Mouse (Mus musculus): ENCODE measurements around the gene Fgfr2. TPM values are rescaled to one million over a fixed set of nuclear protein-coding genes. Genes with fewer than 3 reads are reported as not detected.

The Fgfr2 gene
- polyA plus RNA-seq, 1 experiment from 2014 or later: 93.6 TPM

DNA sequence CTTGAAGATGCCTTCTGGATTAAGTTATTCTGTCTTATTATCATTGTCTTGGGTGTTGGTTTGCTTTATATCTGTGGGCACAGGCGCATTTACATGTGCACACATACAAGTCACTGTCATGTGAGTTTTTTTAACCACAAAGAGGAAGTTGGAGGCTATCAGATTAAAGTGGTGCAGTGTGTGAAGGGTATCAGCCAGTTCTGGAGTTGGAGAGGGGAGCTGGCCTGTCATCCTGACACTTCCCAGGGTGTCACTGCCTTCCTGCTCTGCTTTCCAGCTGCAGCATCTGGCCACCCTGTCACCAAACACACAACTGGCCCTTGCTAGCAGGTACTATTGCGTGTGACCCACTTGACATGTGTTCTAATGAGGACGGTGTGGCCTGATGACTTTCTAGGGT, 436.6 kb downstream of the Fgfr2 start:
- Histone ChIP-seq H3K27ac (ENCODE audit: low read depth, low read length) (no peak overlapping the region), H3K9me3 (ENCODE audit: control insufficient read depth, low read length) (no peaks in the 10 kb centered on the region), H3K4me1 (replicated peaks; ENCODE audit: control insufficient read depth, insufficient read depth, low read length) (no peaks in the 10 kb centered on the region), H3K36me3 (ENCODE audit: control insufficient read depth, insufficient read depth, low read length) (no peaks in the 10 kb centered on the region), H3K9ac (ENCODE audit: low read length) (no peak overlapping the region), H3K4me2 (ENCODE audit: low read depth, low read length, severe bottlenecking) (no peak overlapping the region), H3K4me3 (ENCODE audit: low read depth, low read length) (no peak overlapping the region), H3K27me3 (ENCODE audit: control insufficient read depth, insufficient read depth, low read length) (no peaks in the 10 kb centered on the region)
- ATAC-seq (replicated peaks; ENCODE audit: low FRiP score): no peak
- 95% methylated on average over 3 of the region's 3 CpGs for WGBS
- DNase-seq (ENCODE audit: low spot score): no peak

DNA sequence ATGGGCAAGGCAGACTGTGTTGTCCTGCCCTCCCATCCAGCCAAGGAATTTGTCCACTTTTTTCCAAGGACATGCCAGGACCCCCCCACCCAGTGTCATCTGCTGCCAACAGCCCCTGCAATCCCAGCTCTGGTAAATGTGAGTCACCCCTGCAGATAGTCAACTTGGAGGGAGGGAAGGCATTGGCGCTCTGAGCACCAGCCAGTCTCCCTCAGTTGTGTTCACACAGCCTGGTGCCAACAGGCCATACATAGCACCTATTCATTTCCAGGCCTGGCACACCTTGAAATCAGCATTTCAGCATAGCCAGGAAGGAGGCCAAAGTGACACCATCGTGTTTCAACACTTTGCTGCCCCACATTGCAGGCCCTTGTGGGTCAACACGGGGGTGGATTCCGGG, 439.2 kb downstream of the Fgfr2 start:
- WGBS: 90% methylated on average over 4 of the region's 4 CpGs
- DNase-seq (ENCODE audit: low spot score) (no peak), ATAC-seq (replicated peaks; ENCODE audit: low FRiP score) (no peak)
- Histone ChIP-seq H3K4me1 (replicated peaks; ENCODE audit: control insufficient read depth, insufficient read depth, low read length) (no peaks in the 10 kb centered on the region), H3K4me3 (ENCODE audit: low read depth, low read length) (no peak overlapping the region), H3K27ac (ENCODE audit: low read depth, low read length) (no peak overlapping the region), H3K36me3 (ENCODE audit: control insufficient read depth, insufficient read depth, low read length) (no peaks in the 10 kb centered on the region), H3K27me3 (ENCODE audit: control insufficient read depth, insufficient read depth, low read length) (no peaks in the 10 kb centered on the region), H3K9me3 (ENCODE audit: control insufficient read depth, low read length) (no peaks in the 10 kb centered on the region), H3K9ac (ENCODE audit: low read length) (no peak overlapping the region), H3K4me2 (ENCODE audit: low read depth, low read length, severe bottlenecking) (no peak overlapping the region)

DNA sequence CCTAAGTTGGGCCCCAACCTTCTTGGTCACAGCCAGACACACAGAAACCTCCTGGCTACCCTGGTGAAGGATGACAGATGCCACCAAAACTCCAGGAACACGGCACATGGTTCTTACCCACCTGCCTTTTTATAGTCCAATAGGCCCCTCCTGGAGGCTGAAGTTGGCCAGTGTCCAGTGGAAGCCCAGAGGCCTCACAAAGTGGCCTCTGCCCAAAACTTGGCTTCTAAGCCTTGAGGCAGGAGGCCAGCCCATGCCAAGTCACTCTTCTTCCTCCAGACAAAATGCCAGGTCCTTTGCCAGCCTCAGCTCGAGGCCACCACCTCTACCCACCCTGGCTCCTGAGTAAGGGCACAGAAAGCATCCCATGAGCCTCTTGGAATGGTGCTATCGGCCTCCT, 440.2 kb downstream of the Fgfr2 start:
- ATAC-seq (replicated peaks; ENCODE audit: low FRiP score) (no peak), DNase-seq (ENCODE audit: low spot score) (no peak)
- no peak overlapping the region for H3K4me2 ChIP-seq (ENCODE audit: low read depth, low read length, severe bottlenecking)
- no peaks in the 10 kb centered on the region for H3K36me3 ChIP-seq (ENCODE audit: control insufficient read depth, insufficient read depth, low read length)
- no peak overlapping the region for H3K4me3 ChIP-seq (ENCODE audit: low read depth, low read length)
- H3K4me1 ChIP-seq (replicated peaks; ENCODE audit: control insufficient read depth, insufficient read depth, low read length): no peaks in the 10 kb centered on the region
- H3K27me3 ChIP-seq (ENCODE audit: control insufficient read depth, insufficient read depth, low read length): no peaks in the 10 kb centered on the region
- no peak overlapping the region for H3K27ac ChIP-seq (ENCODE audit: low read depth, low read length)
- no peak overlapping the region for H3K9ac ChIP-seq (ENCODE audit: low read length)
- no peaks in the 10 kb centered on the region for H3K9me3 ChIP-seq (ENCODE audit: control insufficient read depth, low read length)
- WGBS: 85% methylated on average over 3 of the region's 3 CpGs

DNA sequence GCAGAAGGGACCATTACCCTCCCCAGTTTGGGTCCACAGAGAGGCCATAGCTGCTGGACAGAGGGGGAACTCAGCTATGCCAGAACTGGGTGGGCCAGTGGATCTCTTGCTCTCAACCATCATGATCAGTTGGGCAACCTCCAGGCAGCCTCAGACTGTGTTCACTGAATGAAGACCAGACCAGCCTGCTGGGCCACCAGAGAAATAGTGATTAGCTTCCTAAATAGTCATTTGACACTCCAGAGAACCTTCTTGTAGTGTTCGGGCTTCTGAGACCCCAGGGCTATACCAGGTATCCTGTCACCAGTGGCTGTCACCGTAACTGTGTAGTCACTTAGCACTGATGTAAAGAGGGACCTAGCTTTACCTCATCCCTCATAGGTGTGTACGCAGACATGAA, 440.8 kb downstream of the Fgfr2 start:
- Histone ChIP-seq H3K4me1 (replicated peaks; ENCODE audit: control insufficient read depth, insufficient read depth, low read length) (no peaks in the 10 kb centered on the region), H3K27me3 (ENCODE audit: control insufficient read depth, insufficient read depth, low read length) (no peaks in the 10 kb centered on the region), H3K36me3 (ENCODE audit: control insufficient read depth, insufficient read depth, low read length) (no peaks in the 10 kb centered on the region), H3K9me3 (ENCODE audit: control insufficient read depth, low read length) (no peaks in the 10 kb centered on the region), H3K27ac (ENCODE audit: low read depth, low read length) (no peak overlapping the region), H3K4me2 (ENCODE audit: low read depth, low read length, severe bottlenecking) (no peak overlapping the region), H3K4me3 (ENCODE audit: low read depth, low read length) (no peak overlapping the region), H3K9ac (ENCODE audit: low read length) (no peak overlapping the region)
- WGBS: 90% methylated on average over 3 of the region's 3 CpGs
- no peak for ATAC-seq (replicated peaks; ENCODE audit: low FRiP score)
- DNase-seq (ENCODE audit: low spot score): no peak

- H3K27me3 ChIP-seq (ENCODE audit: control insufficient read depth, insufficient read depth, low read length): no peaks in the 10 kb centered on the region
- DNase-seq (ENCODE audit: low spot score): no peak
- no peak overlapping the region for H3K4me2 ChIP-seq (ENCODE audit: low read depth, low read length, severe bottlenecking)
- H3K9ac ChIP-seq (ENCODE audit: low read length): no peak overlapping the region
- 85% methylated on average over 1 of the region's 1 CpGs for WGBS
- H3K27ac ChIP-seq (ENCODE audit: low read depth, low read length): no peak overlapping the region
- H3K9me3 ChIP-seq (ENCODE audit: control insufficient read depth, low read length): no peaks in the 10 kb centered on the region
- H3K4me1 ChIP-seq (replicated peaks; ENCODE audit: control insufficient read depth, insufficient read depth, low read length): no peaks in the 10 kb centered on the region
- no peak for ATAC-seq (replicated peaks; ENCODE audit: low FRiP score)
- no peak overlapping the region for H3K4me3 ChIP-seq (ENCODE audit: low read depth, low read length)
- H3K36me3 ChIP-seq (ENCODE audit: control insufficient read depth, insufficient read depth, low read length): no peaks in the 10 kb centered on the region
Observed at GRCm38 (mm10) chr7:132681831-132682230, 441.3 kb downstream of the Fgfr2 start.

DNA sequence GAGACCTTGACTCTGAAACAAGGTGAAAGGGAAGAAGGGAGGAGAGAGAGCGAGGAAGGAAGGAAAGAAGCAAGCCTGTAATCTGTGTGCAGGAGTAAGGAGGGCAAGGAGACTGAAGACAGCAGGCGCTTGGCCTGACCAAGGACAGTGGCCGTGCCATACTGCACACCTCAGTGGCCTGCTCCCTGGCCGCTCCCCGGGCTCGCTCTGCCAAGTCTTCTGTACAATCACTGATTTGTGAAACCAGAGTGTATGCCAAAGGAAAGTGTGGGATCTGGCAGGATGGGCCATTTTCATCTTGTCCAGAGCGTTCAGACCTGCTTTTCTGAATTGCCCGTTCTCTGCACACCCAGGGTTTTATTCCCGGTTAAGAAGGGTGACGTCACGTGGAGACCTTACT, 441.9 kb downstream of the Fgfr2 start:
- H3K36me3 ChIP-seq (ENCODE audit: control insufficient read depth, insufficient read depth, low read length): no peaks in the 10 kb centered on the region
- H3K4me1 ChIP-seq (replicated peaks; ENCODE audit: control insufficient read depth, insufficient read depth, low read length): no peaks in the 10 kb centered on the region
- no peaks in the 10 kb centered on the region for H3K27me3 ChIP-seq (ENCODE audit: control insufficient read depth, insufficient read depth, low read length)
- ATAC-seq (replicated peaks; ENCODE audit: low FRiP score) (no peak), DNase-seq (ENCODE audit: low spot score) (no peak)
- H3K27ac ChIP-seq (ENCODE audit: low read depth, low read length): no peak overlapping the region
- H3K4me3 ChIP-seq (ENCODE audit: low read depth, low read length): no peak overlapping the region
- no peak overlapping the region for H3K9ac ChIP-seq (ENCODE audit: low read length)
- WGBS: 92% methylated on average over 11 of the region's 11 CpGs
- H3K9me3 ChIP-seq (ENCODE audit: control insufficient read depth, low read length): no peaks in the 10 kb centered on the region
- no peak overlapping the region for H3K4me2 ChIP-seq (ENCODE audit: low read depth, low read length, severe bottlenecking)

DNA sequence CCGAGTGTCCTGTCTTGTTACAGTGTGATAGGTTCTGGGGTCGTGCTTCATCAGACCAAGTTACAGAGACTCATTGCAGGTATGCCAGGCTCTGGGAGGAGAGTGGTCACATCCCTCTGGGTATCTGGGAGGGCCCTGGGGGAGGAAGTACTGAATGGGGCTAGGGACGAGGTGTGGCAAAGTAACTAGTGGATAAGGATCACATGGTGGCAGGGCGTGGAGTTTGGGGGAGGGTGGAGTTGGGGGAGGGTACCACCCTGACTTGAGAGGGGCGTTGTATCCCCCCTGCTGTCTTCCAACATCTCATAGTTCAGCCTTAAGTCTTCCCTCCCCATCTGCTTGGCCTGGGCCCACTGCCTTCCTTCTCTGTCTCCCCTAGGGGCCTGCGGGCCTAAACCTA, 443.6 kb downstream of the Fgfr2 start:
- no peak for DNase-seq (ENCODE audit: low spot score)

GRCm38 (mm10) chr7:132679117-132679516, 444.0 kb downstream of the Fgfr2 start:
- H3K4me2 ChIP-seq (ENCODE audit: low read depth, low read length, severe bottlenecking): no peak overlapping the region
- no peaks in the 10 kb centered on the region for H3K36me3 ChIP-seq (ENCODE audit: control insufficient read depth, insufficient read depth, low read length)
- no peak overlapping the region for H3K9ac ChIP-seq (ENCODE audit: low read length)
- 85% methylated on average over 4 of the region's 4 CpGs for WGBS
- H3K9me3 ChIP-seq (ENCODE audit: control insufficient read depth, low read length): no peaks in the 10 kb centered on the region
- H3K4me3 ChIP-seq (ENCODE audit: low read depth, low read length): no peak overlapping the region
- H3K27me3 ChIP-seq (ENCODE audit: control insufficient read depth, insufficient read depth, low read length): no peaks in the 10 kb centered on the region
- no peak for ATAC-seq (replicated peaks; ENCODE audit: low FRiP score)
- H3K27ac ChIP-seq (ENCODE audit: low read depth, low read length): no peak overlapping the region
- H3K4me1 ChIP-seq (replicated peaks; ENCODE audit: control insufficient read depth, insufficient read depth, low read length): no peaks in the 10 kb centered on the region; the same call in 1 of the 2 replicates
- DNase-seq (ENCODE audit: low spot score): no peak

More for the DNA sequence above, 443.6 kb downstream of the Fgfr2 start:
- Histone ChIP-seq H3K4me1 (replicated peaks; ENCODE audit: control insufficient read depth, insufficient read depth, low read length) (no peaks in the 10 kb centered on the region), H3K27me3 (ENCODE audit: control insufficient read depth, insufficient read depth, low read length) (no peaks in the 10 kb centered on the region), H3K27ac (ENCODE audit: low read depth, low read length) (no peak overlapping the region), H3K36me3 (ENCODE audit: control insufficient read depth, insufficient read depth, low read length) (no peaks in the 10 kb centered on the region), H3K4me2 (ENCODE audit: low read depth, low read length, severe bottlenecking) (no peak overlapping the region), H3K4me3 (ENCODE audit: low read depth, low read length) (no peak overlapping the region), H3K9ac (ENCODE audit: low read length) (no peak overlapping the region), H3K9me3 (ENCODE audit: control insufficient read depth, low read length) (no peaks in the 10 kb centered on the region)
- 81% methylated on average over 6 of the region's 6 CpGs for WGBS
- ATAC-seq (replicated peaks; ENCODE audit: low FRiP score): no peak

DNA sequence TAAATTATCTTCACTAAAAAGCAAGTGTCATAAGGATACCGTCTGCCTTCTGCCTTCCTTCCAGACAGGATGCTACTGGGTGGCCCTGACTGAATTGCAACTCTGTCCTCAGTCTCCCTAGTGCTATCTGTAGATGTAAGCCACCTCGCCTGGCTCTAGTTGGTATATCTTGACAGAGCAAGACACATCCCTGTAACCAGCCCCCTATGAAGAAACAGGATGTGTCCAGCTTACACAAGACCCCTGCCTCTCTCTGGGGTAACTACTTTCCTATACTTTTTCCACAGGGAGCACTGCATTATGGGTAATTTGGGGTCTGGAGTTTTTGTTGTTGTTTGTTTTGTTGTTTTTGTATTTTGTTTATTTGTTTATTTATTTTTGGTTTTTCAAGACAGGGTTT, 447.2 kb downstream of the Fgfr2 start:
- DNase-seq (ENCODE audit: low spot score): no peak
- Histone ChIP-seq H3K4me1 (replicated peaks; ENCODE audit: control insufficient read depth, insufficient read depth, low read length) (no peaks in the 10 kb centered on the region; the same call in 1 of the 2 replicates), H3K36me3 (ENCODE audit: control insufficient read depth, insufficient read depth, low read length) (no peaks in the 10 kb centered on the region), H3K4me3 (ENCODE audit: low read depth, low read length) (no peak overlapping the region), H3K27me3 (ENCODE audit: control insufficient read depth, insufficient read depth, low read length) (no peaks in the 10 kb centered on the region), H3K9me3 (ENCODE audit: control insufficient read depth, low read length) (no peaks in the 10 kb centered on the region), H3K4me2 (ENCODE audit: low read depth, low read length, severe bottlenecking) (no peak overlapping the region), H3K27ac (ENCODE audit: low read depth, low read length) (no peak overlapping the region), H3K9ac (ENCODE audit: low read length) (no peak overlapping the region)
- WGBS: 95% methylated on average over 2 of the region's 2 CpGs
- no peak for ATAC-seq (replicated peaks; ENCODE audit: low FRiP score)
